In the genomic region with DNA sequence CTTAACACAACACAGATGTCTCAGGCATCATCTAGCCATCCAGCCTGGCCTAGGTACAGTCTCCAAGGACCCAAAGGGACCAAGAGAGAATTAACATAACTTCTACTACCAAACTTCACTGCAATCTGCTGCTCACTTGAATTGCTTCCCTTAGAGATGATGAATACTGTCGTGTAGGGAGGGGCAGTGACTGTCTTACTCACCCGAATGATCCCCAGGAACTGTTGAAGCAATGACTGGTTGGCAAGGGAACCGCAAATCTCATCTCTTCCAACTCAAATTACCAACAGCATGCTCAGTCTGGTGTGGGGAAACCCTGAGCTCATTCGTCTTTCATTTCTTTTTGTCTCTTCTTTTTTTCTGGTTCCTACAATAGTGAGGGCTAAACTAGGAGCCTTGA, we compare ENCODE assay signal across 22 mouse cellular contexts. TPM values are rescaled to one million over a fixed set of nuclear protein-coding genes. Genes with fewer than 3 reads are reported as not detected.
DNase-seq lines count a peak whose midpoint lies in the region; ATAC-seq and TF ChIP-seq lines count a peak whose summit lies in the region.
"Had no signal": no experiment of that assay in that cellular context is flagged by ENCODE, and none has a peak within 500 bp of the region (broad histone marks: within the 10 kb centered on the region; RNA-seq: fewer than 3 reads in every experiment).

No protein-coding gene starts in this region.

- no peak overlapping the region for H3K4me2 ChIP-seq in forebrain, postnatal 0 days (ENCODE audit: low read depth)
- no peak overlapping the region for H3K4me2 ChIP-seq in forebrain, embryonic 14.5 days (ENCODE audit: low read length)
- H3K4me2 ChIP-seq: embryonic facial prominence, embryonic 13.5 days; forebrain, embryonic 12.5 days; heart, embryonic 13.5 days; hindbrain, embryonic 15.5 days had no signal

- no peak for DNase-seq in forebrain, postnatal 0 days
- DNase-seq in forebrain, embryonic 14.5 days (ENCODE audit: low spot score), result no peak
- peak; percentile 28 for DNase-seq in layer of hippocampus, adult 9-11 months
- DNase-seq in layer of hippocampus, postnatal 36 days, result no peak
- DNase-seq in Patski (ENCODE audit: low read depth, low spot score), result no peak
- DNase-seq in MN1 (ENCODE audit: low spot score), result no peak
- DNase-seq in spleen, postnatal 14 days (ENCODE audit: low spot score in 2 of 2), result no peak
- DNase-seq: B cell, adult 2 months; cerebellum, adult 11-12 months; cerebellum, adult 9-10 months; cerebellum, postnatal 36 days; gastrocnemius, postnatal 25 days; heart, postnatal 36 days; kidney, adult 2 months had no signal

- in situ Hi-C loops in Patski (cut with MboI; ENCODE audit: low pct_unique_long_range_greater_than_20kb), result no loop called here

- no peaks in the 10 kb centered on the region for H3K36me3 ChIP-seq in forebrain, postnatal 0 days (ENCODE audit: insufficient read depth)
- H3K36me3 ChIP-seq in forebrain, embryonic 14.5 days (ENCODE audit: control insufficient read depth, insufficient read depth, low read length), result no peaks in the 10 kb centered on the region
- H3K36me3 ChIP-seq: embryonic facial prominence, embryonic 13.5 days; forebrain, embryonic 12.5 days; G1E; heart, embryonic 13.5 days; hindbrain, embryonic 15.5 days had no signal

- WGBS in forebrain, postnatal 0 days, result 53% methylated on average over 4 of the region's 4 CpGs
- 69% methylated on average over 4 of the region's 4 CpGs for WGBS in forebrain, embryonic 14.5 days

- no peaks in the 10 kb centered on the region for H3K4me1 ChIP-seq in forebrain, postnatal 0 days (ENCODE audit: insufficient read depth)
- H3K4me1 ChIP-seq in forebrain, embryonic 14.5 days (ENCODE audit: control insufficient read depth, insufficient read depth, low read length), result peaks cover 13% of the 10 kb centered on the region

- H3K27ac ChIP-seq in forebrain, postnatal 0 days (ENCODE audit: low read depth, low read length), result no peak overlapping the region
- H3K27ac ChIP-seq in forebrain, embryonic 14.5 days (ENCODE audit: low read depth, low read length), result no peak overlapping the region
- H3K27ac ChIP-seq: embryonic facial prominence, embryonic 13.5 days; forebrain, embryonic 12.5 days; heart, embryonic 13.5 days; hindbrain, embryonic 15.5 days had no signal

- CTCF ChIA-PET in Patski (lab: Charles Lee), result no interaction called here

- H3K27me3 ChIP-seq in forebrain, postnatal 0 days (ENCODE audit: insufficient read depth, low read length), result peaks cover 5% of the 10 kb centered on the region
- H3K27me3 ChIP-seq in forebrain, embryonic 14.5 days (replicated peaks; ENCODE audit: control insufficient read depth, insufficient read depth, low read length), result no peaks in the 10 kb centered on the region
- no peaks in the 10 kb centered on the region for H3K27me3 ChIP-seq in Patski

- ATAC-seq in forebrain, postnatal 0 days, result peak; percentile 82
- ATAC-seq in forebrain, embryonic 14.5 days, result no peak
- peak; percentile 60 for ATAC-seq in Patski
- ATAC-seq: CD4-positive, CD25-positive, alpha-beta regulatory T cell, adult 4 months; intestine, embryonic 16.5 days had no signal

- no peak overlapping the region for H3K9ac ChIP-seq in forebrain, postnatal 0 days
- no peak overlapping the region for H3K9ac ChIP-seq in forebrain, embryonic 14.5 days (ENCODE audit: low read length)
- H3K9ac ChIP-seq: embryonic facial prominence, embryonic 13.5 days; forebrain, embryonic 12.5 days; heart, embryonic 13.5 days; hindbrain, embryonic 15.5 days had no signal

- POLR2A ChIA-PET in Patski (lab: Charles Lee), result interaction anchor here (0.5 kb wide), 1 partner anchor 27 kb away, joined by 4 read pairs; no protein-coding TSS in a partner anchor

- no peak overlapping the region for H3K4me3 ChIP-seq in forebrain, postnatal 0 days (ENCODE audit: low read depth, low read length)
- no peak overlapping the region for H3K4me3 ChIP-seq in forebrain, embryonic 14.5 days (ENCODE audit: low read depth, low read length)
- H3K4me3 ChIP-seq: embryonic facial prominence, embryonic 13.5 days; forebrain, embryonic 12.5 days; heart, embryonic 13.5 days; hindbrain, embryonic 15.5 days had no signal

- no peak for TF ChIP-seq CTCF in forebrain, postnatal 0 days (IDR thresholded peaks at IDR 0.05; ENCODE audit: low read depth)
- TF ChIP-seq CTCF in Patski (IDR thresholded peaks at IDR 0.05), result no peak

- no peaks in the 10 kb centered on the region for H3K9me3 ChIP-seq in forebrain, postnatal 0 days (ENCODE audit: low read length)
- no peaks in the 10 kb centered on the region for H3K9me3 ChIP-seq in forebrain, embryonic 14.5 days (replicated peaks; ENCODE audit: control insufficient read depth, low read length)
- H3K9me3 ChIP-seq: embryonic facial prominence, embryonic 13.5 days; forebrain, embryonic 12.5 days; G1E; heart, embryonic 13.5 days; hindbrain, embryonic 15.5 days had no signal

RNA-seq across cellular contexts. Expression of gene Hes1, which starts 21.3 kb away (rescaled TPM):
- total RNA-seq in forebrain, postnatal 0 days (2014; rRNA removed), result 6.9 and 11.2 TPM in 2 replicates
- polyA plus RNA-seq in forebrain, postnatal 0 days (2015; fragmentation: Nextera tagmentation; extraction: Ambion mirVana), result 11.2 and 13.1 TPM in 2 replicates
- 15.2 and 20.5 TPM in 2 replicates for polyA plus RNA-seq in forebrain, embryonic 14.5 days (2014; fragmentation: Nextera tagmentation; extraction: Ambion mirVana)
- total RNA-seq in layer of hippocampus, postnatal 36 days (2021), result 10 to 100 TPM; 18.9 to 23.3 TPM
- polyA plus RNA-seq in Patski (2021), result 187 TPM
- total RNA-seq: granulocyte monocyte progenitor cell, adult 5-6 weeks had no signal
